Mouse (Mus musculus) embryonic stem cell, embryonic (primary cell): ENCODE measurements around the gene Atrnl1.

Experiments
- CTCF ChIA-PET, 4 experiments: fragments of 300-600 bp in 2 of 4; fragments of 350-600 bp in 2 of 4; sonication (Branson Sonifier 250); formaldehyde crosslinking; loops; one replicate each; lab custom pipeline; 2022; ENCODE audit warnings: inconsistent platforms in 2 of 4; lab: Charles Lee
- POLR2A ChIA-PET, 4 experiments: fragments of 300-600 bp in 2 of 4; fragments of 350-600 bp in 2 of 4; sonication (Branson Sonifier 250); formaldehyde crosslinking; loops; one replicate each; lab custom pipeline; 2022; ENCODE audit warnings: antibody characterized with exemption in 4 of 4, inconsistent platforms in 1 of 4; lab: Charles Lee

Gene Atrnl1

GRCm38 (mm10) chr19:57610476-57611261 lies at the start of gene Atrnl1:
Gene Atrnl1 (plus strand): TSS chr19:57611034.
- ChIA-PET POLR2A (interaction anchor here in 3 of 4 experiments (0.6 to 2.1 kb wide), 25 partner anchors 7 to 838 kb away, joined by 3 to 8 read pairs (median 4); partner anchors contain the start of gene Trub1 (in 1 of the 3)), CTCF (interaction anchor here in 2 of 4 experiments (0.6 to 1.7 kb wide), 4 partner anchors 7 to 502 kb away, joined by 3 to 6 read pairs (median 3); partner anchors contain the start of gene Fam160b1 (in 1 of the 2))

GRCm38 (mm10) chr19:57561486-57561885 lies 49.3 kb upstream of the Atrnl1 start:
- ChIA-PET POLR2A (no interaction called here), CTCF (no interaction called here)

GRCm38 (mm10) chr19:57569040-57569439 lies 41.8 kb upstream of the Atrnl1 start:
- CTCF ChIA-PET, result no interaction called here

GRCm38 (mm10) chr19:57572360-57573237 lies 38.2 kb upstream of the Atrnl1 start:
- ChIA-PET CTCF (no interaction called here), POLR2A (no interaction called here)

More at GRCm38 (mm10) chr19:57569040-57569439, 41.8 kb upstream of the Atrnl1 start:
- POLR2A ChIA-PET, result interaction anchor here in 1 of 4 experiments (1.8 kb wide), 1 partner anchor 8 kb away, joined by 5 read pairs; no protein-coding TSS in a partner anchor

GRCm38 (mm10) chr19:57573470-57573869 lies 37.4 kb upstream of the Atrnl1 start:
- POLR2A ChIA-PET, result no interaction called here
- CTCF ChIA-PET, result no interaction called here

GRCm38 (mm10) chr19:57575027-57575426 lies 35.8 kb upstream of the Atrnl1 start:
- POLR2A ChIA-PET, result no interaction called here
- CTCF ChIA-PET, result no interaction called here

GRCm38 (mm10) chr19:57576836-57577235 lies 34.0 kb upstream of the Atrnl1 start:
- CTCF ChIA-PET, result interaction anchor here in 3 of 4 experiments (0.5 to 0.7 kb wide), 4 partner anchors 9 to 172 kb away, joined by 3 to 9 read pairs (median 5); no protein-coding TSS in a partner anchor
- POLR2A ChIA-PET, result interaction anchor here (0.5 to 1.7 kb wide), 13 partner anchors 9 to 219 kb away, joined by 3 to 13 read pairs (median 4); partner anchors contain the start of gene Atrnl1 (in 1 of the 4)

- POLR2A ChIA-PET, result interaction anchor here in 3 of 4 experiments (0.5 to 1.7 kb wide), 11 partner anchors 8 to 219 kb away, joined by 3 to 13 read pairs (median 4); partner anchors contain the start of gene Atrnl1 (in 1 of the 3)
Observed at GRCm38 (mm10) chr19:57577256-57577655, 33.6 kb upstream of the Atrnl1 start.

GRCm38 (mm10) chr19:57580962-57581361 lies 29.9 kb upstream of the Atrnl1 start:
- CTCF ChIA-PET, result interaction anchor here in 1 of 4 experiments (1.1 kb wide), 1 partner anchor 11 kb away, joined by 4 read pairs; no protein-coding TSS in a partner anchor
- POLR2A ChIA-PET, result interaction anchor here in 1 of 4 experiments (1.1 kb wide), 1 partner anchor 26 kb away, joined by 3 read pairs; no protein-coding TSS in a partner anchor

More at GRCm38 (mm10) chr19:57577256-57577655, 33.6 kb upstream of the Atrnl1 start:
- CTCF ChIA-PET, result interaction anchor here in 3 of 4 experiments (0.5 to 0.7 kb wide), 3 partner anchors 8 to 173 kb away, joined by 3 to 5 read pairs (median 3); no protein-coding TSS in a partner anchor

- ChIA-PET POLR2A (interaction anchor here in 2 of 4 experiments (1.0 to 1.7 kb wide), 6 partner anchors 8 to 107 kb away, joined by 3 to 13 read pairs (median 4); no protein-coding TSS in a partner anchor), CTCF (interaction anchor here in 1 of 4 experiments (1.0 kb wide), 1 partner anchor 8 kb away, joined by 3 read pairs; no protein-coding TSS in a partner anchor)
Observed at GRCm38 (mm10) chr19:57585231-57585792, 25.5 kb upstream of the Atrnl1 start.

- ChIA-PET CTCF (interaction anchor here in 1 of 4 experiments (0.6 kb wide), 1 partner anchor 63 kb away, joined by 3 read pairs; no protein-coding TSS in a partner anchor), POLR2A (interaction anchor here in 2 of 4 experiments (1.4 to 1.7 kb wide), 5 partner anchors 9 to 108 kb away, joined by 3 to 13 read pairs (median 4); no protein-coding TSS in a partner anchor)
Observed at GRCm38 (mm10) chr19:57586172-57586571, 24.7 kb upstream of the Atrnl1 start.

- CTCF ChIA-PET, result interaction anchor here in 1 of 4 experiments (0.7 kb wide), 1 partner anchor 147 kb away, joined by 8 read pairs; no protein-coding TSS in a partner anchor
- POLR2A ChIA-PET, result interaction anchor here in 2 of 4 experiments (0.6 kb wide), 2 partner anchors 656 to 1472 kb away, joined by 3 read pairs; no protein-coding TSS in a partner anchor
Observed at GRCm38 (mm10) chr19:57589516-57589915, 21.3 kb upstream of the Atrnl1 start.

GRCm38 (mm10) chr19:57590895-57591294 lies 19.9 kb upstream of the Atrnl1 start:
- POLR2A ChIA-PET, result interaction anchor here in 2 of 4 experiments (1.1 to 1.5 kb wide), 4 partner anchors 20 to 128 kb away, joined by 3 read pairs; partner anchors contain the start of gene Atrnl1 (in 1 of the 2)
- CTCF ChIA-PET, result no interaction called here

GRCm38 (mm10) chr19:57591631-57592030 lies 19.2 kb upstream of the Atrnl1 start:
- ChIA-PET CTCF (interaction anchor here in 3 of 4 experiments (0.7 to 0.9 kb wide), 3 partner anchors 10 to 35 kb away, joined by 3 to 4 read pairs (median 3); no protein-coding TSS in a partner anchor), POLR2A (interaction anchor here in 2 of 4 experiments (1.3 to 1.5 kb wide), 3 partner anchors 20 to 129 kb away, joined by 3 read pairs; partner anchors contain the start of gene Atrnl1 (in 1 of the 2))

- CTCF ChIA-PET, result interaction anchor here in 3 of 4 experiments (0.6 to 0.9 kb wide), 3 partner anchors 19 to 232 kb away, joined by 3 to 4 read pairs (median 3); partner anchors contain the start of gene Fam160b1 (in 1 of the 3)
- POLR2A ChIA-PET, result interaction anchor here in 1 of 4 experiments (0.6 to 1.4 kb wide), 4 partner anchors 19 to 923 kb away, joined by 3 read pairs; partner anchors contain the start of gene Atrnl1
Observed at GRCm38 (mm10) chr19:57592355-57592754, 18.5 kb upstream of the Atrnl1 start.

- ChIA-PET CTCF (no interaction called here), POLR2A (interaction anchor here in 2 of 4 experiments (1.0 to 1.3 kb wide), 3 partner anchors 12 to 126 kb away, joined by 3 read pairs; partner anchors contain the start of gene Atrnl1 (in 1 of the 2))
Observed at GRCm38 (mm10) chr19:57599126-57599525, 11.7 kb upstream of the Atrnl1 start.
